Mouse (Mus musculus) limb, embryonic 14.5 days (tissue): ENCODE data around the gene Reps1. TPM values are rescaled to one million over a fixed set of nuclear protein-coding genes. Genes with fewer than 3 reads are reported as not detected.

ENCODE experiments used
- ATAC-seq: fragments of 200-750 bp; cut with Nextera tagmentation; 2 replicates; pipeline ENCODE4 v1.8.0; 2017; ENCODE audit warnings: low read depth, moderate number of reproducible peaks, moderate TSS enrichment; ENCODE audit not compliant: low FRiP score
- DNase-seq: peaks from one replicate; pipeline ENCODE4 v3.0.0-alpha.2; 2015; ENCODE audit warnings: low spot score
- H3K27ac ChIP-seq: fragments of 300-500 bp; sonication (generic); replicated peaks from 2 replicates; pipeline ENCODE4 v1.5.1; 2014; ENCODE audit warnings: low read depth, mild to moderate bottlenecking, low read length, moderate library complexity, mixed read lengths
- H3K27me3 ChIP-seq: fragments of 300-500 bp; sonication (generic); 2 replicates; pipeline ENCODE4 v1.6.1; 2014; ENCODE audit warnings: low read length, mixed read lengths; ENCODE audit not compliant: control insufficient read depth, insufficient read depth
- H3K36me3 ChIP-seq: fragments of 300-500 bp; sonication (generic); 2 replicates; pipeline ENCODE4 v1.6.1; 2014; ENCODE audit warnings: mild to moderate bottlenecking, low read length, moderate library complexity, mixed read lengths; ENCODE audit not compliant: control insufficient read depth, insufficient read depth
- H3K4me1 ChIP-seq: fragments of 300-500 bp; sonication (generic); 2 replicates; pipeline ENCODE4 v1.6.1; 2014; ENCODE audit warnings: antibody characterized with exemption, low read length, mixed read lengths; ENCODE audit not compliant: control insufficient read depth, insufficient read depth
- H3K4me2 ChIP-seq: fragments of 300-500 bp; sonication (generic); replicated peaks from 2 replicates; pipeline ENCODE4 v1.6.1; 2014; ENCODE audit warnings: low read depth, mild to moderate bottlenecking, low read length, moderate library complexity; ENCODE audit not compliant: severe bottlenecking
- H3K4me3 ChIP-seq: fragments of 300-500 bp; sonication (generic); replicated peaks from 2 replicates; pipeline ENCODE4 v1.5.1; 2014; ENCODE audit warnings: low read length
- H3K9ac ChIP-seq: fragments of 300-500 bp; sonication (generic); 2 replicates; pipeline ENCODE4 v1.6.1; 2014; ENCODE audit warnings: mild to moderate bottlenecking, low read depth, low read length, moderate library complexity; ENCODE audit not compliant: severe bottlenecking
- H3K9me3 ChIP-seq: fragments of 300-500 bp; sonication (generic); 2 replicates; pipeline ENCODE4 v1.6.1; 2016; ENCODE audit warnings: low read length; ENCODE audit not compliant: control insufficient read depth
- POLR2A ChIP-seq: fragments of 200-500 bp; IDR thresholded peaks from 2 replicates; pipeline ENCODE4 v1.8.0; 2012; ENCODE audit warnings: inconsistent platforms, mild to moderate bottlenecking, moderate library complexity, borderline replicate concordance; ENCODE audit not compliant: insufficient read depth, insufficient read length; ENCODE audit errors: extremely low read depth
- WGBS: fragments of 180-500 bp; shearing (Covaris S2); extraction: QIAGEN DNeasy Blood & Tissue Kit; methylation state at CpG from one replicate; pipeline ENCODE4 v1.1.7; 2014; 5-methylcytosine and 5-hydroxymethylcytosine counted together
- polyA plus RNA-seq, 2 experiments: library from polyadenylated mRNA; depleted of rRNA in 1 of 2; stranded (reverse) in 1 of 2; unstranded in 1 of 2; fragments of >200 nt; fragmentation: Nextera tagmentation in 1 of 2; extraction: Ambion mirVana in 1 of 2; gene quantifications; 2 replicates each; pipeline versions ENCODE4 v1.2.1 to v1.2.3; 2012 to 2014

The Reps1 gene
- polyA plus RNA-seq, 2 experiments = 31.8 to 82.3 TPM

DNA sequence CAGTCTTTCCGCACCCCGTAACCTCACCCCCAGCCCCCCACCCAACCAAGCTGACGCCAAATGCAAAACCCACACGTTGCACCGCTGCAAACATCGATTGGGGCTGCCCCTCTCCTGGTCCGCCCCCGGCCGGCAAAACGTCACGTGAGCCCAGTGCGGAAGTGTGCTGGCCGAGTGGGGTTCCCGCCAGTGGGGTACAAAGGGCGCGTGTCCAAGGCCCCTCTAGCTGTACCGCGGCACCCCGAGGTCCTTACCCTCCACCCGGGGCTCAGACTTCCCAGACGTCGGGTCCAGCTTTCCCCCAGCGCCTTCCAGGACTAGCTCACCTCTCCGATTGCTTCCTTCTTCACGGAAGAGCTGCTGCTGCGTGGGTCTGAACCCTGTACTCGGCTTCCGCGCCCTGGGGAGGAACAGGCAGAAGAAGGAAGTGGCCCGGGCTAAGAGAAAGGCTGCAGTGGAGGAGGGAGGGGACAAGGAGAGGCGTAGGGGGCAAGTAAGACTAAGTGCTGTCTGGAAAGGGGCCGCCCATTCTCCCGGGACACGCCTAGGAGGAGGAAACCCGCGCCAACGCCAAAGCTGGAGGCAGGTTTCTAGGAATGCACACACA lies 32.8 kb upstream of the Reps1 start, which contains the start of gene Abracl:
TSS of gene Abracl (minus strand) at position 548 of the 607 bp plus-strand sequence.
- TF ChIP-seq POLR2A = peak; percentile 44; the same call in 1 of the 2 replicates
- ATAC-seq (peak; percentile 93), DNase-seq (peak; percentile 79)

DNA sequence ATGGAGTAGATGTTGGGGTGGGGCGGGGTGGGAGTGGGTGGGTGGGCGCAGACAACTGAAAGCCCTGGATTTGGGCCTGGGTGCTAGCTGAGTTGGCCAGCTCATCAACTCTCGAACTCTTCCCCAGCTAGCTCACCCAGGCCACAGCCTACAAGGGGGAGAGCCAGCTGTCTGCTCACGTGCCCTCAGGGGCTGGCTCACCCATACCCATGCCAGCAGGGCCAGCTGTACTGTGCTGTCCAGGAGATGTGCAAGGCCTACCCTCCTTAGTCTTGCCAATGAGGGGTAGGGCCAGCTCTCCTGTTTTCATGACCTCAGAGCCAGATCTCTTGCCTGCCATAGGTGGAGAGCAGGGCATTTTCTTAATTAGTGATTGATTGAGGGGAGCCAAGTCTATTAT lies 21.3 kb upstream of the Reps1 start:
- H3K9me3 ChIP-seq = no peaks in the 10 kb centered on the region
- ATAC-seq (no peak), DNase-seq (no peak)
- no peak overlapping the region for H3K4me3 ChIP-seq
- H3K27me3 ChIP-seq = no peaks in the 10 kb centered on the region
- no peak overlapping the region for H3K27ac ChIP-seq
- no peak overlapping the region for H3K9ac ChIP-seq
- H3K4me1 ChIP-seq = no peaks in the 10 kb centered on the region
- no peaks in the 10 kb centered on the region for H3K36me3 ChIP-seq
- no peak for TF ChIP-seq POLR2A
- 88% methylated on average over 4 of the region's 4 CpGs for WGBS
- H3K4me2 ChIP-seq = no peak overlapping the region

More for the DNA sequence above, 32.8 kb upstream of the Reps1 start, which contains the start of gene Abracl:
- H3K27me3 ChIP-seq = no peaks in the 10 kb centered on the region
- H3K9ac ChIP-seq = peak within 1 kb of the TSS; percentile 83
- peak within 1 kb of the TSS; percentile 92 for H3K27ac ChIP-seq
- H3K36me3 ChIP-seq = peaks cover 1% of the 10 kb centered on the region; the same call in 1 of the 2 replicates
- H3K4me1 ChIP-seq = no peaks in the 10 kb centered on the region
- peak within 1 kb of the TSS; percentile 75 for H3K4me3 ChIP-seq
- H3K9me3 ChIP-seq = no peaks in the 10 kb centered on the region
- under 1% methylated on average over 37 of the region's 37 CpGs for WGBS
- H3K4me2 ChIP-seq = peak within 1 kb of the TSS; percentile 48

DNA sequence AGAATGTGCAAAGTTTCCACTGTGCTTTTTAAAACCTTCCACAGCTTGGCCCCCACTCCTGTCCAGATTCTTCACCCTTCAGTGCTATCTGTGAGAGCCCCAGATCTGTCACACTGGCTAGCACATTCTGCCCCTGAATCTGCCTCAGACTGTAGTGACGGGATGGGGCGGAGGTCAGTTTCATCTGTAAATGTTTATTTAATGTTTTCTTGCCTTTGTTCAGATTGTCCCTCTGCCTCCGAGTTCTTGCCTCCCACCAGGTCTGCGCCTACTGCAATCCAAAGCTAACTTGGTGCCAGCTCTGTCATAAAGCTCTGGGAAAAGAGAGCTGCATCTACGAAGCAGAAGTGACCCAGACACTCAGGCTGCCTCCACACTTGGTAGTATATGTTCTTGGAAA lies 18.8 kb upstream of the Reps1 start:
- Histone ChIP-seq H3K9me3 (no peaks in the 10 kb centered on the region), H3K27me3 (no peaks in the 10 kb centered on the region), H3K36me3 (no peaks in the 10 kb centered on the region), H3K4me1 (no peaks in the 10 kb centered on the region), H3K4me3 (no peak overlapping the region), H3K27ac (no peak overlapping the region), H3K9ac (no peak overlapping the region), H3K4me2 (no peak overlapping the region)
- no peak for TF ChIP-seq POLR2A
- DNase-seq (no peak), ATAC-seq (no peak)
- WGBS = 75% methylated on average over 5 of the region's 5 CpGs

DNA sequence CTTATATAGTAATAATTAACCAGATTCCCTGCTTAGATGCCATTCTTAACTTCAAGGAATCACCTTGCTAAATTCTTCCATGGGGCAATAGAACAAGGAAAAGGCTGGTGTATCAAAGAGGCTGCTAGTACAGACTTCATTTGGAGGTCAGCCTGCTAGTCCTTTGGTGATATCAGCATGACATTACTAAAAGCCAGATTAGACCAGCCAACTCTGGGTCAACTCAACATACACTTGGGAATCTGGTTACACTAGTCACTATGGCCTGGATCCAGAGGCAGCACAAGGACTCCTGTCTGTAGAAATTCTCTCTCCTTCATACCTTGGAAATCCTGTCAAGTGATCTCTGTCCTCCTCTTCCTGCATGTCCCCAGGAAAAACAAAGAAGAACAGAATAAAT lies 9.3 kb upstream of the Reps1 start:
- no peak for DNase-seq

DNA sequence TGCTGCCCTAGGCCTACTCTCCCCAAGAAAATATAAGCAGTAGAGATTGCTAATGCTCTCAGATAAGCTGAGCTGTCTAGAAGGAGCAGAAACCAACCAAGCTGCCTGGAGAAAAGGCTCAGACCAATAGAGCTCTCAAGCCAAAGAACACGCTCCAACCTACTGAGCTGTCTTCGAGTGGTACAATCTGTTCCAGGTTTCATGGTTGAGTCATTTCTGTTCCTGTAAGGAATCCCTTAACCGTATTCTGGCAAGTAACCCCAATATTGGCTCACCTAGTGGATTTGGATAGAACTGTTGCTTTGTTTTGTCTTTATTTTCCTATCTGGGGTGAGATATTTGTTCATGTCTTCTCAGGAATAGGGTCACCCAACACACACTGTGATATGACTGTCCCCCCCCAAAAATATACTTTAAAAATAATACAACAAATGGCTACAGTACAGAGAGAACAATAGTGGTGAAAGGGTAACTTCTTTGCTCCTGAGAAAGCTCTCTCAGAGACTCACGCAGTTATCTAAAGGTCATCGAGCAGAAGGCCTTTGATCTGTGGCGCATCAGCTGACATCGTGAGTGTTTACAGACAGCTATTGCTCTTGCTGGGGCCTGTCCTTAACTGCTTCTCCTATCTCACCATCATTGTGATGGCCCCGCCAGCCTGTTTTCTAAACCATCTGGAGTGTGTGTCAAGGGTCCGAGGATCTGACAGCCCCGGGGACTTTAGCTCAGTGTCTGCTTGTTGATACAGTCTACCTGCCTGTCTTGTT lies 8.1 kb upstream of the Reps1 start:
- H3K27ac ChIP-seq = no peak overlapping the region
- ATAC-seq (no peak), DNase-seq (no peak)
- no peaks in the 10 kb centered on the region for H3K36me3 ChIP-seq
- no peaks in the 10 kb centered on the region for H3K4me1 ChIP-seq
- WGBS = 46% methylated on average over 10 of the region's 10 CpGs
- no peak overlapping the region for H3K4me3 ChIP-seq
- H3K9ac ChIP-seq = no peak overlapping the region
- H3K27me3 ChIP-seq = no peaks in the 10 kb centered on the region
- H3K9me3 ChIP-seq = no peaks in the 10 kb centered on the region
- no peak for TF ChIP-seq POLR2A
- no peak overlapping the region for H3K4me2 ChIP-seq

More for the DNA sequence above, 9.3 kb upstream of the Reps1 start:
- no peak overlapping the region for H3K4me2 ChIP-seq
- no peaks in the 10 kb centered on the region for H3K36me3 ChIP-seq
- H3K4me1 ChIP-seq = no peaks in the 10 kb centered on the region
- no peak for TF ChIP-seq POLR2A
- no peak overlapping the region for H3K9ac ChIP-seq
- no peaks in the 10 kb centered on the region for H3K9me3 ChIP-seq
- H3K27me3 ChIP-seq = no peaks in the 10 kb centered on the region
- no peak overlapping the region for H3K27ac ChIP-seq
- ATAC-seq = no peak
- H3K4me3 ChIP-seq = no peak overlapping the region
